In genomic region chr13:24527812-24528531, GRCm38 (mm10) we compare ENCODE assay signal across 12 mouse cellular contexts. TPM values are rescaled to one million over a fixed set of nuclear protein-coding genes. Genes with fewer than 3 reads are reported as not detected.
DNase-seq lines count a peak whose midpoint lies in the region; ATAC-seq and TF ChIP-seq lines count a peak whose summit lies in the region.
"Had no signal": no experiment of that assay in that cellular context is flagged by ENCODE, and none has a peak within 500 bp of the region (broad histone marks: within the 10 kb centered on the region; RNA-seq: fewer than 3 reads in every experiment).

No protein-coding gene starts in this region.

- no peak for TF ChIP-seq EP300 in MEL (IDR thresholded peaks at IDR 0.05; ENCODE audit: low read depth in 1 of 2, low read length in 2 of 2)

- ATAC-seq in embryonic facial prominence, embryonic 11.5 days (replicated peaks; ENCODE audit: insufficient number of reproducible peaks, low FRiP score, low TSS enrichment, low read depth), result no peak
- ATAC-seq in lung, embryonic 14.5 days (ENCODE audit: insufficient read depth), result no peak
- ATAC-seq: midbrain, embryonic 13.5 days had no signal

- no peaks in the 10 kb centered on the region for H3K36me3 ChIP-seq in embryonic facial prominence, embryonic 11.5 days (replicated peaks; ENCODE audit: control insufficient read depth, insufficient read depth, low read depth, low read length)
- H3K36me3 ChIP-seq in embryonic facial prominence, embryonic 10.5 days (replicated peaks), result no peaks in the 10 kb centered on the region
- H3K36me3 ChIP-seq in lung, embryonic 14.5 days (ENCODE audit: insufficient read depth), result no peaks in the 10 kb centered on the region
- H3K36me3 ChIP-seq in MEL (ENCODE audit: control insufficient read depth in 1 of 2, insufficient read depth in 2 of 2, low read length in 2 of 2), result peaks cover 0 to 6% of the 10 kb centered on the region in 2 experiments; a peak in 2 of 4 replicates
- H3K36me3 ChIP-seq: forebrain, embryonic 10.5 days; G1E; midbrain, embryonic 13.5 days had no signal

- no peaks in the 10 kb centered on the region for H3K79me2 ChIP-seq in MEL (ENCODE audit: control insufficient read depth, insufficient read depth, low read length, poor library complexity)

- no peak overlapping the region for H3K4me3 ChIP-seq in embryonic facial prominence, embryonic 11.5 days (ENCODE audit: low read depth, low read length)
- H3K4me3 ChIP-seq in embryonic facial prominence, embryonic 10.5 days, result no peak overlapping the region
- H3K4me3 ChIP-seq in lung, embryonic 14.5 days (ENCODE audit: low read depth, low read length), result no peak overlapping the region
- H3K4me3 ChIP-seq in MEL (ENCODE audit: control insufficient read depth in 1 of 2, insufficient read depth in 1 of 2, low read depth in 2 of 2, low read length in 2 of 2), result no peak overlapping the region
- H3K4me3 ChIP-seq: forebrain, embryonic 10.5 days; midbrain, embryonic 13.5 days had no signal

- H3K4me2 ChIP-seq in embryonic facial prominence, embryonic 11.5 days (ENCODE audit: low read depth, low read length), result no peak overlapping the region
- no peak overlapping the region for H3K4me2 ChIP-seq in lung, embryonic 14.5 days
- H3K4me2 ChIP-seq: midbrain, embryonic 13.5 days had no signal

- no peaks in the 10 kb centered on the region for H3K4me1 ChIP-seq in embryonic facial prominence, embryonic 11.5 days (ENCODE audit: control insufficient read depth, insufficient read depth, low read length)
- H3K4me1 ChIP-seq in embryonic facial prominence, embryonic 10.5 days, result no peaks in the 10 kb centered on the region; the same call in 1 of the 2 replicates
- H3K4me1 ChIP-seq in lung, embryonic 14.5 days (ENCODE audit: insufficient read depth), result no peaks in the 10 kb centered on the region
- no peaks in the 10 kb centered on the region for H3K4me1 ChIP-seq in MEL (ENCODE audit: control insufficient read depth in 1 of 2, insufficient read depth in 2 of 2, low read length in 2 of 2)
- H3K4me1 ChIP-seq: forebrain, embryonic 10.5 days; midbrain, embryonic 13.5 days had no signal

- no peak overlapping the region for H3K27ac ChIP-seq in embryonic facial prominence, embryonic 11.5 days (replicated peaks; ENCODE audit: low read depth, low read length)
- no peak overlapping the region for H3K27ac ChIP-seq in embryonic facial prominence, embryonic 10.5 days (replicated peaks)
- H3K27ac ChIP-seq in lung, embryonic 14.5 days (ENCODE audit: low read depth), result no peak overlapping the region
- no peak overlapping the region for H3K27ac ChIP-seq in MEL (ENCODE audit: control insufficient read depth, low read depth, low read length)
- H3K27ac ChIP-seq: forebrain, embryonic 10.5 days; midbrain, embryonic 13.5 days had no signal

- H3K27me3 ChIP-seq in embryonic facial prominence, embryonic 11.5 days (ENCODE audit: control insufficient read depth, insufficient read depth, low read length), result no peaks in the 10 kb centered on the region
- H3K27me3 ChIP-seq in embryonic facial prominence, embryonic 10.5 days (replicated peaks; ENCODE audit: low read depth, poor library complexity, severe bottlenecking), result no peaks in the 10 kb centered on the region
- no peaks in the 10 kb centered on the region for H3K27me3 ChIP-seq in lung, embryonic 14.5 days (ENCODE audit: insufficient read depth, low read length)
- H3K27me3 ChIP-seq in MEL (ENCODE audit: control insufficient read depth in 1 of 2, insufficient read depth in 2 of 2, low read length in 2 of 2), result no peaks in the 10 kb centered on the region
- H3K27me3 ChIP-seq: midbrain, embryonic 13.5 days had no signal

- no peak for TF ChIP-seq POLR2A in MEL (IDR thresholded peaks at IDR 0.05; ENCODE audit: control insufficient read depth in 1 of 2, insufficient read depth in 1 of 2, low read depth in 1 of 2, low read length in 2 of 2, poor library complexity in 1 of 2)

- peak; percentile 27 for TF ChIP-seq RAD21 in MEL (IDR thresholded peaks at IDR 0.05; ENCODE audit: low read depth, low read length)

- H3K9me3 ChIP-seq in embryonic facial prominence, embryonic 11.5 days (replicated peaks; ENCODE audit: control insufficient read depth, low read length), result no peaks in the 10 kb centered on the region
- no peaks in the 10 kb centered on the region for H3K9me3 ChIP-seq in embryonic facial prominence, embryonic 10.5 days
- no peaks in the 10 kb centered on the region for H3K9me3 ChIP-seq in lung, embryonic 14.5 days (ENCODE audit: low read depth, low read length)
- no peaks in the 10 kb centered on the region for H3K9me3 ChIP-seq in MEL (replicated peaks; ENCODE audit: insufficient read depth, low read length)
- H3K9me3 ChIP-seq: forebrain, embryonic 10.5 days; midbrain, embryonic 13.5 days had no signal

- 35% methylated on average over 5 of the region's 5 CpGs for WGBS in embryonic facial prominence, embryonic 11.5 days
- 48% methylated on average over 5 of the region's 5 CpGs for WGBS in embryonic facial prominence, embryonic 10.5 days
- WGBS in lung, embryonic 14.5 days, result 44% methylated on average over 5 of the region's 5 CpGs

- DNase-seq in embryonic facial prominence, embryonic 11.5 days (ENCODE audit: low spot score), result peak; percentile 10
- DNase-seq in embryonic facial prominence, embryonic 10.5 days (ENCODE audit: low spot score), result no peak
- DNase-seq in lung, embryonic 14.5 days, result no peak
- DNase-seq in lung, postnatal 36 days, result no peak
- peak; percentile 69 for DNase-seq in MEL (ENCODE audit: low read depth, low spot score)
- peak; percentile 27 for DNase-seq in lung, postnatal 14 days
- DNase-seq in thymus, adult 18-20 months, result no peak
- DNase-seq in gastrocnemius, postnatal 4 days (ENCODE audit: low spot score in 2 of 2), result no peak
- DNase-seq: heart, postnatal 10 days had no signal

- H3K9ac ChIP-seq in embryonic facial prominence, embryonic 11.5 days (replicated peaks; ENCODE audit: low read length), result no peak overlapping the region
- H3K9ac ChIP-seq in lung, embryonic 14.5 days, result no peak overlapping the region
- no peak overlapping the region for H3K9ac ChIP-seq in MEL (ENCODE audit: control insufficient read depth, low read depth, low read length, poor library complexity, severe bottlenecking)
- H3K9ac ChIP-seq: midbrain, embryonic 13.5 days had no signal

- TF ChIP-seq CTCF in lung, embryonic 14.5 days (IDR thresholded peaks at IDR 0.05; ENCODE audit: low read depth), result peak; percentile 51; the same call in 1 of the 2 replicates
- peak; percentile 61 to 69 (median 66) for TF ChIP-seq CTCF in MEL (IDR thresholded peaks at IDR 0.05 in 2 of 3, conservative IDR thresholded peaks at IDR 0.05 in 1 of 3; ENCODE audit: control insufficient read depth in 1 of 3, insufficient read depth in 1 of 3, low read depth in 2 of 3, low read length in 3 of 3, poor library complexity in 1 of 3, severe bottlenecking in 1 of 3)

TF ChIP-seq in MEL, 35 proteins besides CTCF, POLR2A, EP300 and RAD21:
- TF ChIP-seq SMC3 (IDR thresholded peaks at IDR 0.05; ENCODE audit: low read depth, low read length) (peak; percentile 55), BHLHE40 (IDR thresholded peaks at IDR 0.05; ENCODE audit: borderline replicate concordance, low read depth, low read length) (no peak), SIN3A (IDR thresholded peaks at IDR 0.05; ENCODE audit: low read length) (no peak), RCOR1 (IDR thresholded peaks at IDR 0.05; ENCODE audit: low read depth, low read length) (no peak)

RNA-seq across cellular contexts. Expression of gene Ripor2, which starts 54.0 kb away (rescaled TPM):
- polyA plus RNA-seq in embryonic facial prominence, embryonic 11.5 days (2014; fragmentation: Nextera tagmentation; extraction: Ambion mirVana), result 3.5 and 3.7 TPM in 2 replicates
- 2.3 and 2.6 TPM in 2 replicates for polyA plus RNA-seq in embryonic facial prominence, embryonic 10.5 days (2016; fragmentation: Nextera tagmentation; extraction: Ambion mirVana)
- polyA plus RNA-seq in lung, embryonic 14.5 days (2014; fragmentation: Nextera tagmentation; extraction: Ambion mirVana), result 5.1 and 5.6 TPM in 2 replicates
- total RNA-seq in MEL (2012; rRNA removed), result 13.5 and 13.9 TPM in 2 replicates
- polyA plus RNA-seq in MEL (2012; ENCODE audit: insufficient read depth in 1 of 2, insufficient read length in 2 of 2, low read depth in 1 of 2, low replicate concordance in 2 of 2, missing spikeins in 1 of 2), result 10 to 100 TPM in 1 of 2 experiments, not detected in 1; 18.5 TPM
- total RNA-seq in gastrocnemius, postnatal 4 days (2021), result 10 to 100 TPM; 14.7 to 17.8 TPM
- polyA plus RNA-seq: G1E had no signal

Comparison
In these comparisons a context has a peak if more than half of its experiments do, and no peak if none do; other contexts are left out.
1. DNase-seq: peak in embryonic facial prominence, embryonic 11.5 days (single experiment), MEL (single experiment) and lung, postnatal 14 days (single experiment); none in embryonic facial prominence, embryonic 10.5 days (single experiment), lung, embryonic 14.5 days (single experiment), lung, postnatal 36 days (single experiment), thymus, adult 18-20 months (0 of 2) and gastrocnemius, postnatal 4 days (0 of 2).